Mouse (Mus musculus) ovary, postnatal 10 days (tissue): ENCODE measurements around the gene Gm8297.
"Not testable (repeated sequence)": the region's sequence is repeated elsewhere in the genome, so short reads cannot be mapped to it uniquely, and the experiment has no call there.

Experiments
- DNase-seq: peaks from one replicate; pipeline ENCODE4 v3.0.0; 2022; ENCODE audit warnings: low spot score

The Gm8297 gene

DNA sequence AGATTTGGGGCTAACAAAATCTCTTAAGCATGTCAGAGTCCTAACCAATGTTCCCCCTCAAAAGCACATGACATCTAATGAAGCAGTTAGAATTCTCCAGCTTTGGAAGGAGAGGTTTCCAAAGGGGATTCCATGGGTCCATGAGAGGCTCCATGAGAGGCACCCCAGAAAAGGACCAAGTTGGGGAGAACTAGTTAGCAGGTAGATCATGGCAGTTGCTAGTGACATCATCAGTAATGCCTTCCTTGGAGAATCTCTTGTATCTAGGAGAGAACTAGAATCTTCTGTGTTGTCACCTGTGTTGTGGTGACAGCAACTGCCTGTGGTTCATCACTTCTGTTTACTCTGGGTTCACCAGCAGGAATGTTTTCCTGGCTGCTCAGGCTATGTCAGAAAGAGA lies at the start of gene Gm8297:
Gene Gm8297, plus strand, starts transcription at position 301 of the 400 bp plus-strand sequence.
- not testable (repeated sequence) for DNase-seq

DNA sequence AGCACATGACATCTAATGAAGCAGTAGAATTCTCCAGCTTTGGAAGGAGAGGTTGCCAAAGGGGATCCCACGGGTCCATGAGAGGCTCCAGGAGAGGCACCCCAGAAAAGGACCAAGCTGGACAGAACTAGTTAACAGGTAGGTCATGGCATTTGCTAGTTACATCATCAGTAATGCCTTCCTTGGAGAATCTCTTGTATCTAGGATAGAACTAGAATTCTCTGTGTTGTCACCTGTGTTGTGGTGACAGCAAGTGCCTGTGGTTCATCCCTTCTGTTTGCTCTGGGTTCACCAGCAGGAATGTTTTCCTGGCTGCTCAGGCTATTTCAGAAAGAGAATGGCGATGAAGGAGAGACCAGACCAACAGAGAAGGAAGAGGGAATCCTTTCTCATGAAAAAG lies 31.9 kb downstream of the Gm8297 start, which contains the start of gene Gm3298:
Gene Gm3298, plus strand, starts transcription at position 301 of the 400 bp plus-strand sequence.
- not testable (repeated sequence) for DNase-seq
